Mouse (Mus musculus) brain, embryonic 14.5 days (tissue): ENCODE results near the gene Emc1.

ENCODE experiments used
- CTCF ChIP-seq: fragments of 200-500 bp; IDR thresholded peaks from 2 replicates; pipeline ENCODE4 v1.5.1; 2012; ENCODE audit warnings: inconsistent platforms, mild to moderate bottlenecking, moderate library complexity, borderline replicate concordance; ENCODE audit not compliant: insufficient read depth, insufficient read length; ENCODE audit errors: extremely low read depth
- POLR2A ChIP-seq: fragments of 200-500 bp; IDR thresholded peaks from 2 replicates; pipeline ENCODE4 v1.6.1; 2012; ENCODE audit warnings: mild to moderate bottlenecking, inconsistent platforms, borderline replicate concordance; ENCODE audit not compliant: poor library complexity, insufficient read depth, insufficient read length, severe bottlenecking; ENCODE audit errors: extremely low read depth

- TF ChIP-seq POLR2A (no peak), CTCF (no peak)
Observed at GRCm38 (mm10) chr4:139400487-139400886, 48.1 kb downstream of the Emc1 start.
